Mouse (Mus musculus) midbrain, embryonic 10.5 days (tissue): ENCODE data around the gene Gdf7. TPM values are rescaled to one million over a fixed set of nuclear protein-coding genes. Genes with fewer than 3 reads are reported as not detected.

Experiments used
- DNase-seq: peaks from one replicate; pipeline ENCODE4 v3.0.0-alpha.2; 2017; ENCODE audit warnings: low spot score
- H3K27ac ChIP-seq: fragments of 300-500 bp; sonication (generic); replicated peaks from 2 replicates; pipeline ENCODE4 v1.5.1; 2016; ENCODE audit warnings: mild to moderate bottlenecking
- H3K27me3 ChIP-seq: fragments of 300-500 bp; sonication (generic); 2 replicates; pipeline ENCODE4 v1.6.1; 2016; ENCODE audit warnings: low read depth, mild to moderate bottlenecking; ENCODE audit not compliant: poor library complexity, severe bottlenecking
- H3K36me3 ChIP-seq: fragments of 300-500 bp; sonication (generic); 2 replicates; pipeline ENCODE4 v1.6.1; 2016; ENCODE audit warnings: mild to moderate bottlenecking, moderate library complexity
- H3K4me1 ChIP-seq: fragments of 300-500 bp; sonication (generic); 2 replicates; pipeline ENCODE4 v1.6.1; 2016
- H3K4me3 ChIP-seq: fragments of 300-500 bp; sonication (generic); 2 replicates; pipeline ENCODE4 v1.5.1; 2016; ENCODE audit warnings: mild to moderate bottlenecking, moderate library complexity
- H3K9me3 ChIP-seq: fragments of 300-500 bp; sonication (generic); replicated peaks from 2 replicates; pipeline ENCODE4 v1.6.1; 2016; ENCODE audit warnings: mild to moderate bottlenecking
- WGBS: fragments of 180-500 bp; shearing (Covaris S2); methylation state at CpG from one replicate; pipeline ENCODE4 v1.1.7; 2016; 5-methylcytosine and 5-hydroxymethylcytosine counted together
- polyA plus RNA-seq: library from polyadenylated mRNA; unstranded; fragments of >200 nt; fragmentation: Nextera tagmentation; extraction: Ambion mirVana; gene quantifications from 2 replicates; pipeline ENCODE4 v1.2.1, GENCODE M21; 2016

Gdf7 gene
- polyA plus RNA-seq, 1 experiment from 2014 or later = 0.48 TPM

DNA sequence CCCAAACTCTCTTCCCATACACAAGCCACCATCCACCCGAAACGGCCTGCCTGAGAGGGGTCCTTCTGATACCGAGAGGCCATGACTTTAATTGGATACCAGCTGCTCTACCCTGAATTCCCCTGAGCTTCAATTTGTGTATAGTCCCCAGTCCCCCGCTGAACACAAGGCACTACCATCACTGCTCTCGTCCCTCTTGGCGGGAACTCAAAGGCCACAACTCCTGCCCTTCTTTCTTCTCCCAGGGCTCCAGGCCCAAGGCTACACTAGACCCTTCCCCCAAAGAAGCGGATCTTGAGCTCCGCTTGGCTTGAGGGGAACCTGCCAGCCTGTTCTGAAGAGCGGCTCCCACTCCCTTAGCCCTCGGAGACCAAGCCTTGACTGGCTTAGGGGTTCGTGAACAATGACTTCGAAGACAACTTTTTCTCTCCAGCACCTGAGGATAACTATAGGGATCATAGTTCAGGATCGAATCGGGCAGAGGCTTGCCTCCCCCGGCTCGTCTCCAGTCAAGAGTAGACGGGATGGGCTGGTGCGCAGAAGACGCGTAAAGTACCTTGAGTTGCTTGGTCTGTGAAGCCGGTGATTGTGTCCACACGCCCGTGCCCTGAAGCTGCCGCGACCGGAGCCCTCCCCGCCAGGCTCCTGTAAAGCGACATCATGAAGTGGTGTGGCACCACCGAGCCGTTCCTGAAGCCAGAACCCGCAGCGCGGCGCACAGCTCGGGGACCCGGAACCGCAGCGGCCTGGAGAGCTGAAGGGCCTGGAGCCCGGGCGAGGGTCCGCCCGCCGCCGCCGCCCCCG lies 541 bp downstream of the Gdf7 start:
- H3K4me3 ChIP-seq = peak overlapping the region; percentile 59
- H3K36me3 ChIP-seq = no peaks in the 10 kb centered on the region
- peaks cover 41% of the 10 kb centered on the region for H3K4me1 ChIP-seq
- peak; percentile 42 for DNase-seq
- H3K27ac ChIP-seq = peak overlapping the region; percentile 74
- peaks cover 100% of the 10 kb centered on the region for H3K27me3 ChIP-seq
- no peaks in the 10 kb centered on the region for H3K9me3 ChIP-seq
- WGBS = 2% methylated on average over 46 of the region's 46 CpGs

DNA sequence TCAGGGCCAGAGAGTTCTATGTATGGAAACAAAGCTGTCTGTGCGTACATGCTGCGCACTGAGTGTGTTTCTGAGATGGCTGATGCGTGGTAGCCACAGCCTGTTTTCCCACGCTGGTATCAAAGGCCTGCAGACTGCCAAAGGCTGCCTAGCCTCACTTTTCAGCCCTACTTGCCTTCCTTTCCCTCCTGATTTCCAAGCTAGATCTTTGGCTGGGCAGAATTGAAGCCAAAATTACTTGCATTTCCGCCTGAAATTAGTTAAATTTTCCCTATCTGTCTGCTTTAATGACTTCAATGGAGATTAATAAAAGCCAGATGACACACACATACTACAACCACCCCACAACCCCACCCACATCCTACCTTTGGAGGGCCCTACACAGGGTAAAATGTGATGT lies 1.2 kb downstream of the Gdf7 start:
- peaks cover 100% of the 10 kb centered on the region for H3K27me3 ChIP-seq
- no peak for DNase-seq
- H3K9me3 ChIP-seq = no peaks in the 10 kb centered on the region
- H3K36me3 ChIP-seq = no peaks in the 10 kb centered on the region
- WGBS = 7% methylated on average over 5 of the region's 5 CpGs
- H3K27ac ChIP-seq = no peak overlapping the region
- H3K4me1 ChIP-seq = peaks cover 34% of the 10 kb centered on the region
- peak overlapping the region; percentile 59 for H3K4me3 ChIP-seq

DNA sequence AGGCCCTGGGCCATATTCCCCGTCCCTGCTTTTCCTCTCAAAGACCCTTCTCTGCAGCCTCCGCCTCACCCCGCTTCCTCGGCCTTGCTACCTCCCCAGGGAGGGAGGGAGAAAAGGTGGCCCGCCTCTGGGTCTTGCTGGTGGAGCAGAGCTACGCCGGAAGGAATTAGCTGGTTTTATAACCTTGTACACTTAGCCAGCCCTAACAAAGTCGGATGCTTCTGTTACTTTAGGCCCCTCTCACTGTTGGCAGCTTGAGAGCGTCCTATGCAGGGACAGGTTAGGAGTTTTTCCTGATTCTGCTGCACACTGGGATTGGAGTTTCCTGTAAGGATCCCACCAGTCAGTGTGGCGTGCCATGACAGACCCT lies 1.7 kb downstream of the Gdf7 start:
- Histone ChIP-seq H3K9me3 (no peaks in the 10 kb centered on the region), H3K36me3 (no peaks in the 10 kb centered on the region), H3K27me3 (peaks cover 100% of the 10 kb centered on the region), H3K4me3 (peak overlapping the region; percentile 59), H3K27ac (no peak overlapping the region), H3K4me1 (peaks cover 32% of the 10 kb centered on the region)
- 6% methylated on average over 10 of the region's 10 CpGs for WGBS
- peak; percentile 53 for DNase-seq

DNA sequence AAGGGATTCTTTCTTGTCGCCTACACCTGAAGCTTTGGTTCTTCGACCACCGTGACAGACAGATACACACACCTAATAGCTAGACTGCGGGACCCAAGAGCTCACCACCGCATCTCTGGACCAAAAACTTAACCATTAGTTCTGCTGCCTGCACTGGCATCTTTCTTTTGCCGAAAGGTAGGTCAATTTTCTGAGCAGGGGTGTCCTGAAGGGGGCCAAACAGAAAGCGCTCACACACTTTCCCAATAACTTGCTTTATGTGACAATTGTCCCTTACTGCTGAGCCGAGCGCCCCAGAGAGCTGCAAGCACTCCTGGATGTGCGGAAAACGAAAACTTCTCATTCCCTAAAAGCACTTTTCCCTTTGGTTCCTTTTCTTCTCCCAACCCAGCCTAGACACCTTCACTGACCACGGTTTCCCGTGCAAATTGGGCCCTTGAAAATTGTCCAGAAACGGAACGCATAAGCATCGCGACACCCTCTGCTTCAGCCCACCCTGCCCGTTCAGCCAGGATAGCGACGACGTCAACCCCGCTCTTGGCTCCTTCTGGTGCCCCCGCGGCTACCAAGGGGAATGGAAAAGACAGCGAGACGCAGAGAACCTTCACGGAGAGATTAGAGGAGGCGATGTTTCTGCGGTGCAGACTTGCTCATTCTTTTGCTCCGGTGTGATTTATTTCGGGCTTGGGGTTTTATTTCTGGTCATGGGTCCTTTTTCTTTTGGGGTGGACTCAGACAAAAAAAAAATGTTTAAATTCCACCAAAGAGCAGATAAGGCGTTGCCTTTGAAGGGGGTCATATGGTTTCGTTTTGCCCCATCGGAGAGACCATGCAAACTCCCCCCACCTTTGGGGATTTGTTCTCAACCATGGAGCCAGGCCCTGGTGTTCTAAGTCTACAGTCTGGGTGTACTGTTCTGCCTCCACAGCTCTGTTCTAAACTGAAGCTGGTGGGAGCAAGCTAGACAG lies 2.3 kb downstream of the Gdf7 start:
- no peaks in the 10 kb centered on the region for H3K9me3 ChIP-seq
- peak; percentile 51 for DNase-seq
- peaks cover 100% of the 10 kb centered on the region for H3K27me3 ChIP-seq
- H3K27ac ChIP-seq = no peak overlapping the region
- no peaks in the 10 kb centered on the region for H3K36me3 ChIP-seq
- H3K4me3 ChIP-seq = peak overlapping the region; percentile 59
- 3% methylated on average over 34 of the region's 34 CpGs for WGBS
- H3K4me1 ChIP-seq = peaks cover 32% of the 10 kb centered on the region

DNA sequence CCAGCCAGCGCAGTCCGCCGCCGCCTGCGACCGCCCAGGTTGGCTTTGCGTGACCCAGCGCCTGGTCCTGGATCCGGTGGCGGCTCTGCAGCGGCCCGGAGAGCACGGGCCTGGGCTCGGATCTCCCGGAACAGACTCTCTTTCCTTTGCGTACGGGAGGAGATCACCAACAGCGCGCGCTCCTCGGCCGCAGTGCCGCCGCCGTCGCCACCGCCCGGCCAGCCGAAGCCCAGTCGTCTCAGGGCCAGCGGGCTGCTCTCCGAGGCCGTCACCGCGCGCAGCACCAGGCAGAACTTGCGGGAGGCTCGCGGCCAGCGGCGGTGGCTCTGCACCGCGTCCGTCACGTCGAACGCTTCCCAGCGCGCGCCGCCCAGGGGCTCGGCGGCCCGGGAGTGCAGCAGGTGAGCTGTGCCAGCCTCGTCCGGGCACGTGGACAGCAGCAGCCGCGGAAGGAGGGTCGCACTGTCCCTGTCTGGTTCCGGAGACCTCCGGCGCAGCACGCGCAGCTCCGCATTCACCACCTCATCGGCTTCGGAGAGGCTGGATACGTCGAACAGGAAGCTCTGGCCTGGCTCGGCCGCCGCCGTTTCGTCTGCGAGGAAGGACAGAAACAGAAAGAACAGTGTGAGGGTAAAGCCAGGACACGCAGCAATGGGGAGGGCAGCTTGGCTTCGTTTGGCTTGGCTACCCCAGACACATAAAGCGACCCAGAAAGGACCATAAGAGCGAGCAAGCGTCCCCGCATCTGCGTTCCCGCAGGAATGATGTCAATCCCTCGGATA lies 3.2 kb downstream of the Gdf7 start:
- H3K27me3 ChIP-seq = peaks cover 98% of the 10 kb centered on the region
- no peaks in the 10 kb centered on the region for H3K9me3 ChIP-seq
- H3K36me3 ChIP-seq = no peaks in the 10 kb centered on the region
- peak; percentile 58 for DNase-seq
- peaks cover 32% of the 10 kb centered on the region for H3K4me1 ChIP-seq
- peak overlapping the region; percentile 61 for H3K27ac ChIP-seq
- WGBS = 1% methylated on average over 85 of the region's 85 CpGs
- peak overlapping the region; percentile 59 for H3K4me3 ChIP-seq

DNA sequence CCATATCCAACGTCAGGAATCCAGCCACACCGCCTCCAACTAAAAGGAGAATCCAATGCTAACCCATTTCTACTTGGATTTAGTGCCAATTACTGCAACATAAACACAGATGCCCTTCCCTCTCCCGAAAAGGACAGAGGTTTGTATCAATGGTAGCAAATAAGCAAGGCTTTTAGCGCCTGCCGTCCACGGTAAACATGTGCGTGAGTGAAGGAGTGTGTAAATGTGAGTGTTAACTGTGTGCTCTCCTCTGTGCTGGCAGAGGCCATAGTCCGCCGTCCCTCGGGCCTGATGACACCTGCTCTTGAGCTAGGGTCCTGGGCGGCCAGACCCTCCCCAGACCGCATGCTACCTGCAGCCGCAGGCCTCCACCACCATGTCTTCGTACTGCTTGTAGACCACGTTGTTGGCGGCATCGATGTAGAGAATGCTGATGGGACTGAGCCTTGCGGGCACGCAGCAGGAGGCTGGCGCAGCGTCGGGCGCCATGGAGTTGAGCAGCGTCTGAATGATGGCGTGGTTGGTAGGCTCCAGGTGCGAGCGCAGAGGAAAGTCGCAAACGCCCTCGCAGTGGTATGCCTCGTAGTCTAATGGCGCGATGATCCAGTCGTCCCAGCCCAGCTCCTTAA lies 4.1 kb downstream of the Gdf7 start:
- Histone ChIP-seq H3K27ac (peak overlapping the region; percentile 61), H3K27me3 (peaks cover 98% of the 10 kb centered on the region), H3K9me3 (no peaks in the 10 kb centered on the region), H3K4me1 (peaks cover 32% of the 10 kb centered on the region), H3K4me3 (peak overlapping the region; percentile 59), H3K36me3 (no peaks in the 10 kb centered on the region)
- 7% methylated on average over 34 of the region's 34 CpGs for WGBS
- peak; percentile 41 for DNase-seq

DNA sequence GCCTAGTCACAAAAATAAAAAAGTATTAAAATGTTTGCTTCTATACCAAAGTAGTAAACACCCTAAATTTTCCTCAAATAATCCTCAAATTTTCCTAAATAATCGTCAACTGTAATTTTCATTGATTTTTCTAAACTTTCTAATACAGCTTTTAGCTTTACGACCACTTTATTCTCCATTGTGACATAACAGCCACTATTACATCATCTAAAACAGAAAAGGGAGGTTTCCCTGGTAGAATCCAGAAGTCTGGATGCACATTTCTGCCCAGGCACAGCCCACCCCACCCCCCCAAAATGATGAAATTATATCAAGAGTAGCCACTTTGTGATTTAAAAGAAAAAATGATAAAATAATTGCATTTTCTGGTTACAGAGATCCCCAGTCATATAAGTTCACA lies 5.6 kb downstream of the Gdf7 start:
- WGBS = 83% methylated on average over 2 of the region's 2 CpGs
- Histone ChIP-seq H3K36me3 (no peaks in the 10 kb centered on the region), H3K27ac (no peak overlapping the region), H3K4me1 (peaks cover 28% of the 10 kb centered on the region), H3K9me3 (no peaks in the 10 kb centered on the region), H3K27me3 (peaks cover 82% of the 10 kb centered on the region), H3K4me3 (no peak overlapping the region)
- no peak for DNase-seq

DNA sequence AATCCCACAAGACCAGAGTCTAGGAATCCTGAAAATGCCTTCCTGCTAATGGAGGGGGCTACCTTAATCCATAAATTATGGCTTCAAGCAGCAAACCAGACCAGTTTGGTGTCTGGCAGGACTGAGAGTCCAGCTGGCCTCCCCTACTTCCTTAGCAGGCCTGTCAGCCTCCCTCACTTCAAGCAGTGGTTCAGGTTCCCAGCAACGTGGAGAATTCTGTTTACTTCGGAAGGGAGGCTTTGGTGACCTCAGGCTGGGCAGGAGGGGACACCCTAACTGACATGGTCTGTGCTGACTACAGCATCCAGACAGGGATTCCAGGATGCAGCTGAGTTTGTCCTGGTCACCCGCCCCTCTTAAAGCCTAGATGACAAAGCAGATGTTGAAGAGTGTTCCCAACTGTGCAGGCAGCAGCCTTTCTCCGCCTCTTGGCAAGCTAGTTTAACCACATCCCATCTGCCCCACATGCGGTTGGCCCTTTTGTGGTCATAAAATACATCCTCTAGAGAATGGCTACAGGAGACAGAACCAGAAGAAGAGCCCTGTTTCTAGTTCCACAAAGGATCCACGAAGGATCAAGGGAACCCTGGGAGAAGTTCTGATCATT lies 6.3 kb downstream of the Gdf7 start:
- 60% methylated on average over 6 of the region's 6 CpGs for WGBS
- no peak for DNase-seq
- Histone ChIP-seq H3K36me3 (no peaks in the 10 kb centered on the region), H3K9me3 (no peaks in the 10 kb centered on the region), H3K4me3 (no peak overlapping the region), H3K27me3 (peaks cover 75% of the 10 kb centered on the region), H3K4me1 (peaks cover 26% of the 10 kb centered on the region), H3K27ac (no peak overlapping the region)

DNA sequence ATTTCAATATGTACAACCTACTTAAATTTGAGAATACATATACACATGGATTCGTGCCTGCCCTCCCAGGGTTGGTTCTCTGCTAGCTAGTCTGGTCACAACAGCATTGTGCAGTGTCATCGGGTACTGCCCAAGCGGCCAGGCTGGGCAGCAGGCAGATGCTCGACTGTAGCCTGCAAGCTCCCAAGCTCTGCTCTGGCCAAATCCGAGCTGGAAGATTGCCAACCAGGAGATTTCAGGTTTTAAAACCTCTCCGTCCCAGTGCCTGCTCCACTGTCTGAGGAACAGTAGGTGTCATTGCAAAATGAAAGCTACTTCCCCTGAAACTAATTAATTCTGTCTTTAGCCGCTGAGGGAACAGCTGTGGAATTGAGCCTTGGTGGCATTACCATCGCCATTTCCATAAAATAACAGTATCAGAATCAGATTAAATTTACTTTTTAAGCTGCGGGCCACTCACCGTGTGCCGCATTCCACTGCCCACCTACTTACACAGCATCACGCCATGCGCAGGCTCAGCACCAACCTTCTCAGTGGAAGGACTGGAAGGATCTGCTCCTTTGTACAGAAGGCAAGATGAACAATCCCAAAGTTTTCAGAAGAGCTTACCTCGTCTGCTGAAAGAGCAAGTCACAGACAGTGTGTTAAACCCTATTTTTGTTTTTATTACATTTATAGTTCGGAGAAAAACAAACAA lies 10.4 kb downstream of the Gdf7 start:
- Histone ChIP-seq H3K27me3 (peaks cover 34% of the 10 kb centered on the region), H3K9me3 (no peaks in the 10 kb centered on the region), H3K4me3 (no peak overlapping the region), H3K36me3 (peaks cover 10% of the 10 kb centered on the region), H3K4me1 (peaks cover 11% of the 10 kb centered on the region), H3K27ac (no peak overlapping the region)
- no peak for DNase-seq
- 68% methylated on average over 15 of the region's 15 CpGs for WGBS

DNA sequence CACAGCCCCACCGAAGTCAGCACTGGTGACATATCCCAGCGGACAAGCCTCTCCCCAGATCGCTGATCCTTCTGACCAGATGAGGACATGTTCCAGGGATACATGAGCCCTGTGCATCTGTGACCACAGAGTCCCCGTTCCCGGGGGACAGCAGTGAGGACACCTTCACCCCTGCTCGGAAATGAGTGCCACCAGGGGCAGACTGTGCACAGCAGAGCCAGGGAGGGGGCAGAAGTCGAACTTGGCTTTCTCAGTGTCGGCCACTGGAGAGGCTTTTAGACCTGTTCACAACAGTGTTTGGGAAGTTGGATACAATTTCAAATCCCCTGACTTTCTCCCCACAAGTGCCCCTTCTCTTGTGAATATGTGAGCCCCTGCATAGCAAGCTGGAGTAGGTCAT lies 12.3 kb downstream of the Gdf7 start:
- peaks cover 13% of the 10 kb centered on the region for H3K36me3 ChIP-seq
- H3K9me3 ChIP-seq = no peaks in the 10 kb centered on the region
- no peak overlapping the region for H3K27ac ChIP-seq
- 91% methylated on average over 8 of the region's 8 CpGs for WGBS
- peaks cover 11% of the 10 kb centered on the region for H3K4me1 ChIP-seq
- peaks cover 16% of the 10 kb centered on the region; the same call in 1 of the 2 replicates for H3K27me3 ChIP-seq
- DNase-seq = no peak
- H3K4me3 ChIP-seq = no peak overlapping the region

DNA sequence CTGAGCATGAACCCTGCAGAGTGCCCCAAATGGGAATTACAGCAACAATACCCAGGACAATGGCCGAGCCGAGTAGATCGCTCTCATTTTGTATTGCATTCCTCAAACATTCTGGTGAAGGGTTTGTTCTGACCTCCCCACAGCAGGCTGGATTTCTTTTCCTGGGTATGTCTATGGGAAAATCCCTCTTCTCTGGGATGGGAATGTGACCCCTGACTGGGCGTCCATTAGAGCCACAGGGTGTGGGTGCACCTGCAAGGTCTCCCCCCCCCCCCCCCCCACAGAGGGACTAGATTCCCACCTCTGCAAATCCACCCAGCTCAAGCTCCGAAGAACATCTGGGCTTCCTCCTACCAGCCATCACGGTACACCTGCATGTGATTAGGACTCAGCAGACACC lies 12.7 kb downstream of the Gdf7 start:
- 85% methylated on average over 6 of the region's 6 CpGs for WGBS
- peaks cover 13% of the 10 kb centered on the region; the same call in 1 of the 2 replicates for H3K27me3 ChIP-seq
- H3K4me3 ChIP-seq = no peak overlapping the region
- no peak overlapping the region for H3K27ac ChIP-seq
- H3K36me3 ChIP-seq = peaks cover 17% of the 10 kb centered on the region
- no peaks in the 10 kb centered on the region for H3K9me3 ChIP-seq
- DNase-seq = no peak
- peaks cover 11% of the 10 kb centered on the region for H3K4me1 ChIP-seq
